In genomic region chr8:88299907-88300603, GRCm38 (mm10) we compare ENCODE assay signal across 10 mouse cellular contexts. TPM values are rescaled to one million over a fixed set of nuclear protein-coding genes. Genes with fewer than 3 reads are reported as not detected.
DNase-seq lines count a peak whose midpoint lies in the region; ATAC-seq and TF ChIP-seq lines count a peak whose summit lies in the region.
"Had no signal": no experiment of that assay in that cellular context is flagged by ENCODE, and none has a peak within 500 bp of the region (broad histone marks: within the 10 kb centered on the region; RNA-seq: fewer than 3 reads in every experiment).

No protein-coding gene starts in this region.

- H3K27ac ChIP-seq in liver, embryonic 12.5 days, result peak overlapping the region; percentile 93
- peak overlapping the region; percentile 13; the same call in 1 of the 2 replicates for H3K27ac ChIP-seq in stomach, postnatal 0 days (replicated peaks)
- no peak overlapping the region for H3K27ac ChIP-seq in forebrain, postnatal 0 days (ENCODE audit: low read depth, low read length)
- H3K27ac ChIP-seq: embryonic facial prominence, embryonic 15.5 days; hindbrain, embryonic 12.5 days; left cerebral cortex, adult 2 months had no signal

- H3K4me1 ChIP-seq in liver, embryonic 12.5 days, result peaks cover 98% of the 10 kb centered on the region
- H3K4me1 ChIP-seq in stomach, postnatal 0 days (replicated peaks; ENCODE audit: control insufficient read depth, insufficient read depth), result no peaks in the 10 kb centered on the region
- no peaks in the 10 kb centered on the region for H3K4me1 ChIP-seq in forebrain, postnatal 0 days (ENCODE audit: insufficient read depth)

- H3K4me2 ChIP-seq in liver, embryonic 12.5 days, result peak overlapping the region; percentile 86
- H3K4me2 ChIP-seq in stomach, postnatal 0 days (replicated peaks; ENCODE audit: low read depth), result no peak overlapping the region
- no peak overlapping the region for H3K4me2 ChIP-seq in forebrain, postnatal 0 days (ENCODE audit: low read depth)
- H3K4me2 ChIP-seq: embryonic facial prominence, embryonic 15.5 days; hindbrain, embryonic 12.5 days had no signal

- peak overlapping the region; percentile 80 for H3K9ac ChIP-seq in liver, embryonic 12.5 days
- H3K9ac ChIP-seq in stomach, postnatal 0 days (ENCODE audit: low read length), result no peak overlapping the region
- H3K9ac ChIP-seq in forebrain, postnatal 0 days, result no peak overlapping the region
- H3K9ac ChIP-seq: embryonic facial prominence, embryonic 15.5 days; hindbrain, embryonic 12.5 days had no signal

- H3K36me3 ChIP-seq in liver, embryonic 12.5 days, result peaks cover 46% of the 10 kb centered on the region
- H3K36me3 ChIP-seq in stomach, postnatal 0 days (ENCODE audit: control insufficient read depth, insufficient read depth, low read length), result no peaks in the 10 kb centered on the region
- no peaks in the 10 kb centered on the region for H3K36me3 ChIP-seq in forebrain, postnatal 0 days (ENCODE audit: insufficient read depth)
- H3K36me3 ChIP-seq: hindbrain, embryonic 12.5 days had no signal

- DNase-seq in spleen, postnatal 10 days (ENCODE audit: low spot score in 2 of 2), result peak; percentile 35 to 58
- DNase-seq in spleen, adult 18-20 months, result no peak
- DNase-seq in stomach, postnatal 0 days (ENCODE audit: low spot score), result no peak
- DNase-seq in forebrain, postnatal 0 days, result no peak
- no peak for DNase-seq in kidney, postnatal 25 days

- WGBS in liver, embryonic 12.5 days (ENCODE audit: insufficient replicate concordance), result 11% methylated on average over 10 of the region's 10 CpGs
- WGBS in stomach, postnatal 0 days, result 47% methylated on average over 10 of the region's 10 CpGs
- 82% methylated on average over 10 of the region's 10 CpGs for WGBS in forebrain, postnatal 0 days

- H3K4me3 ChIP-seq in liver, embryonic 12.5 days, result peak overlapping the region; percentile 65
- no peak overlapping the region for H3K4me3 ChIP-seq in stomach, postnatal 0 days (ENCODE audit: low read depth, low read length)
- H3K4me3 ChIP-seq in forebrain, postnatal 0 days (ENCODE audit: low read depth, low read length), result no peak overlapping the region
- H3K4me3 ChIP-seq: embryonic facial prominence, embryonic 15.5 days; hindbrain, embryonic 12.5 days; left cerebral cortex, adult 2 months had no signal

- ATAC-seq in erythroblast, adult 5-6 weeks (replicated peaks; ENCODE audit: low FRiP score, poor library complexity, severe bottlenecking), result peak; percentile 31; the same call in 1 of the 2 replicates
- ATAC-seq in liver, embryonic 12.5 days, result peak; percentile 84
- ATAC-seq in stomach, postnatal 0 days (ENCODE audit: low FRiP score, low TSS enrichment), result peak; percentile 31; the same call in 1 of the 2 replicates
- no peak for ATAC-seq in forebrain, postnatal 0 days

- TF ChIP-seq EP300 in stomach, postnatal 0 days (optimal IDR thresholded peaks at IDR 0.05), result no peak

- TF ChIP-seq CTCF in stomach, postnatal 0 days (IDR thresholded peaks at IDR 0.05; ENCODE audit: low read depth), result no peak
- TF ChIP-seq CTCF in forebrain, postnatal 0 days (IDR thresholded peaks at IDR 0.05; ENCODE audit: low read depth), result no peak

- H3K9me3 ChIP-seq in liver, embryonic 12.5 days (replicated peaks), result no peaks in the 10 kb centered on the region
- H3K9me3 ChIP-seq in stomach, postnatal 0 days (ENCODE audit: control insufficient read depth, low read length), result no peaks in the 10 kb centered on the region
- no peaks in the 10 kb centered on the region for H3K9me3 ChIP-seq in forebrain, postnatal 0 days (ENCODE audit: low read length)
- H3K9me3 ChIP-seq: embryonic facial prominence, embryonic 15.5 days; hindbrain, embryonic 12.5 days had no signal

- H3K27me3 ChIP-seq in liver, embryonic 12.5 days (replicated peaks), result no peaks in the 10 kb centered on the region
- H3K27me3 ChIP-seq in stomach, postnatal 0 days (ENCODE audit: control insufficient read depth, insufficient read depth, low read length), result no peaks in the 10 kb centered on the region
- H3K27me3 ChIP-seq in forebrain, postnatal 0 days (ENCODE audit: insufficient read depth, low read length), result no peaks in the 10 kb centered on the region
- H3K27me3 ChIP-seq: embryonic facial prominence, embryonic 15.5 days; hindbrain, embryonic 12.5 days had no signal

RNA-seq across cellular contexts. Expression of gene Adcy7, which starts 27.9 kb away (rescaled TPM):
- 6.1 and 11.3 TPM in 2 replicates for total RNA-seq in erythroblast, adult 5-6 weeks (2015; ENCODE audit: low replicate concordance)
- total RNA-seq in erythroblast, adult 5-6 weeks (2017; ENCODE audit: low replicate concordance), result 8.9 and 13.0 TPM in 2 replicates
- polyA plus RNA-seq in liver, embryonic 12.5 days (2016; fragmentation: Nextera tagmentation; extraction: Ambion mirVana), result 38.0 and 41.6 TPM in 2 replicates
- polyA plus RNA-seq in stomach, postnatal 0 days (2015; fragmentation: Nextera tagmentation; extraction: Ambion mirVana), result 5.2 and 5.7 TPM in 2 replicates
- total RNA-seq in forebrain, postnatal 0 days (2014; rRNA removed), result 7.2 and 9.4 TPM in 2 replicates
- 2.2 and 4.0 TPM in 2 replicates for polyA plus RNA-seq in forebrain, postnatal 0 days (2015; fragmentation: Nextera tagmentation; extraction: Ambion mirVana)

Comparison
In these comparisons a context has a peak if more than half of its experiments do, and no peak if none do; other contexts are left out.
1. DNase-seq: peak in spleen, postnatal 10 days (2 of 2); none in spleen, adult 18-20 months (0 of 2), stomach, postnatal 0 days (single experiment), forebrain, postnatal 0 days (single experiment) and kidney, postnatal 25 days (0 of 2).